Mouse (Mus musculus) testis, adult 2 months (tissue): ENCODE measurements at regions not wholly inside any gene's neighbourhood (a gene's known extent, or its start where the extent isn't known, plus 50 kb on each side); places are given as distances from the start of the nearest gene placed in this dataset.

Source experiments
- H3K27ac ChIP-seq: fragments of 200-500 bp; 2 replicates; pipeline ENCODE4 v1.5.1; 2012; ENCODE audit warnings: low read depth, low read length; ENCODE audit not compliant: control insufficient read depth, insufficient read depth
- H3K27me3 ChIP-seq: fragments of 200-500 bp; 2 replicates; pipeline ENCODE4 v1.6.1; 2012; ENCODE audit warnings: mild to moderate bottlenecking, low read length, moderate library complexity; ENCODE audit not compliant: control insufficient read depth, insufficient read depth
- H3K36me3 ChIP-seq: fragments of 200-500 bp; 2 replicates; pipeline ENCODE4 v1.6.1; 2012; ENCODE audit warnings: mild to moderate bottlenecking, low read length; ENCODE audit not compliant: control insufficient read depth, insufficient read depth
- H3K4me1 ChIP-seq: fragments of 200-500 bp; 2 replicates; pipeline ENCODE4 v1.6.1; 2012; ENCODE audit warnings: low read length; ENCODE audit not compliant: control insufficient read depth, insufficient read depth
- H3K4me3 ChIP-seq: fragments of 200-500 bp; 2 replicates; pipeline ENCODE4 v1.5.1; 2012; ENCODE audit warnings: low read depth, mild to moderate bottlenecking, low read length, moderate library complexity, mixed read lengths; ENCODE audit not compliant: control insufficient read depth
- CTCF ChIP-seq: fragments of 200-500 bp; IDR thresholded peaks from 2 replicates; pipeline ENCODE4 v1.5.1; 2012; ENCODE audit warnings: low read depth, mild to moderate bottlenecking, inconsistent platforms, low read length, moderate library complexity; ENCODE audit not compliant: control insufficient read depth, insufficient read depth, insufficient replicate concordance
- POLR2A ChIP-seq: fragments of 200-500 bp; IDR thresholded peaks from 2 replicates; pipeline ENCODE4 v1.6.1; 2012; ENCODE audit warnings: low read depth, mild to moderate bottlenecking, inconsistent platforms, low read length, moderate library complexity; ENCODE audit not compliant: control insufficient read depth

DNA sequence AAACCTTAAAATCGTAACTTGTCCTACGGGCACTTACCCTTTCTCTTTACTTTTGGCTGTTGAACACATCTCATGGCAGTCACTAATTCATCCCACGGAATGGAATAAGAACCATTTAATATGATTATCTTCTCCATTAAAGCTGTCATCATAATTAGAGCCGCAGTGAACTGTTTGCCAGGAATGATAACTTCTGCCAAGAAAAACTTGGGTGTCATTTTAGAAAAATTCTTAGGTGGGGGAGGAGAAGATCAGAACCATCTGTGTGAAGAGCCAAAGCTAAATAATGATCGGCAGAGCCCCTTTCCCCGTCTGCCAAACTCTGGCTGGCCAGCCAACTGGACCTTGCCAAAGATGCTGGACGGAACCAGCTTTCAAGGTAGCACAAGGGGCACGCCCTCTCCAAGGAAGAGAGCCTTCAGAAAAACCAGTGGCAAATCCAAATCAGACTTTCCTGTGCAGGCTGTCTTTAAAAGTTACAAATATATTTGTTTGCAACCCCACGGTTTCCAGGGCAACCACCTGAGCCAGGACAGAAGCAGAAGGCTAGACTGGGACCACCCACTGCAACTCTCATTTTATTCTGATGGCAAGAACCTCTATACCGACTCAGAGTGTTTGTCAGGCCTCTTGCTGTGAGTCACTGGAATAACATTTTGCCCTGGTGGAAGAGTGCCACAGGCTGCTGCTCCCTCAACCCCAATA lies 77.9 kb upstream of the Zfp280d start:
- Histone ChIP-seq H3K27me3 (no peaks in the 10 kb centered on the region), H3K36me3 (no peaks in the 10 kb centered on the region), H3K4me3 (no peak overlapping the region), H3K27ac (no peak overlapping the region), H3K4me1 (no peaks in the 10 kb centered on the region)
- TF ChIP-seq POLR2A, result no peak
- no peak for TF ChIP-seq CTCF

DNA sequence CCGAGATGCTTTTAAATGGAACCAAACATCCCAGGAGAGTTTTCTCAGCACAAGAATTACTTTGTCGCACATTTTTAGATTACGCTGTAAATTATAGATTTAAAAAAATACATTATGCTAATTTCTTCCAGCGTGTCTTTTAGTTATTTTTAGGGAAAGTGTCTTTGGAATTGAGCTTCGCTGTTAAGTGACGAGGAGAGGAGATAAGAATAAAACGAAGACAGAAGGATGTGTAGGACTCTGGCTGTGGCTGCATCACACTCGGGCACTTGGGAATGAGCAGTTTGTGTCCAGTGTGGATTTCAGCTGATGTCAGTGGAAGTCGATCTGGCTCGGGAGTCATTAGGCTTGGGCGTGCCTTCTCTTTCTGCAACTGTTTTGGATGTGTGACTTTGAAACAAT lies 77.3 kb upstream of the Zfp280d start:
- H3K27me3 ChIP-seq, result no peaks in the 10 kb centered on the region
- TF ChIP-seq CTCF (no peak), POLR2A (no peak)
- H3K27ac ChIP-seq, result no peak overlapping the region
- no peaks in the 10 kb centered on the region for H3K4me1 ChIP-seq
- H3K4me3 ChIP-seq, result no peak overlapping the region
- H3K36me3 ChIP-seq, result no peaks in the 10 kb centered on the region

DNA sequence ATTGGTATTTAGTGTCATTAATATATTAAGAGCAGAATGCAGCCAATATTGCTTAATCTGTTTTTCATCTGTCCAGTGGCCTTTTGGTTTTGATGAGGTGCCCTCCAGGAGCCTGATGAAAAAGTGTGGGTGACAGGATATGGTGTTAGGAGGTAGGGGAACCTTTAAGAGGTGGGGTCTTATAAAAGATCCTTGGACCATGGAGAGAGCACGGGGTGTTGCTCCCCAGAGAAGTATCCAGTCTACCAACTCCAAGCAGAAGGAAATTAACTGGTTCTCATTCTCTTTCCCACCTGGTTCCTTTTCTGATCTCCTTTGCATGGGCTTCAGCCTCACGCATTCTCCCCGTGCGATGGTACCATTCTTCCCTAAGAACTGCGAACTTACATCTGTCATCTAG lies 75.7 kb upstream of the Zfp280d start:
- H3K36me3 ChIP-seq, result no peaks in the 10 kb centered on the region
- TF ChIP-seq CTCF, result no peak
- no peak for TF ChIP-seq POLR2A
- H3K27me3 ChIP-seq, result no peaks in the 10 kb centered on the region
- H3K4me3 ChIP-seq, result no peak overlapping the region
- H3K27ac ChIP-seq, result no peak overlapping the region
- H3K4me1 ChIP-seq, result no peaks in the 10 kb centered on the region

DNA sequence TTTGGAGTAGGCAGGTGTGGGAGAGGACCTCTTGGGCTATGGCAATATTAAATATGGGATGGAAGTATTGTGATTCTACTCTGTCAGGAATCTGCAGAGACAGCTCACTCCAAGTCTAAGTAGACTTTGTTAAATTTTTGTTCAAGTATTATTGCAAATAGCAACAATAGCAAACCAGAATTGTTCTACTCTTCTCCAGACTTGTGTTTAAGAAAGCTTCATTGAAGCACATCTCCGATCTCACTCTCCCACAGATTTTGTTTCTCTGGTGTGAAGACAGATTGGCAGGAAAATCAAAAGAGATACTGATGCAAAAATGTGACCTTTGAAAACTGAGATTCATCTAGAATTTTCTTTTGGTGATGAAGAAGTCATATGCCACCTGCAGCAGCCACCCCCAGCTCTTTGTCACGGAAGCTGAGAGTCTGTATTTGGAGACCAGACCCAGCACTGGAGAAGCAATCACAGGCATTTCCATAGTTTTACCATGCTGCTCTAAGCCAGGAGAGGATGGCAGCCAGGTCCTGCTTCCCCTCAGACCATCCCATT lies 70.2 kb upstream of the Zfp280d start:
- Histone ChIP-seq H3K4me3 (no peak overlapping the region), H3K36me3 (no peaks in the 10 kb centered on the region), H3K27me3 (no peaks in the 10 kb centered on the region), H3K27ac (no peak overlapping the region), H3K4me1 (no peaks in the 10 kb centered on the region)
- TF ChIP-seq CTCF (no peak), POLR2A (no peak)

DNA sequence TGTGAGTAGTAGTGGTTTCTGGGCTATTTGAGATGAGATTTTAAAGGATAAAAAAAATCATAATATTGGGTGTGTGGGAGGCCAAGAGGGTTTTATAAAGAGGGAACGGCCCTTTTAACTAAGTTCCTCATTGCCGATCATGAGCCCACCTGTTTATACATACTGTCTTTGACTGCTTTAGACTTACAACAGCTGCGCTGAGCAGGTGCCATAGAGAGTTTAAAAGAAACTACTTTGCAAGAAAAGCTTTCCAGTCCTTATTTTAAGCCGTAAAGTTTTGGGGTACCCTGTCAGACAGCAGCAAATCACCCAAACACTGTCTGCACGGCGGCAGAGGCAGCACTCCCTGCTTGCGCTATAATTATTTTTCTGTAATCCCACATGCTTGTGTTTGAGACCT lies 68.8 kb upstream of the Zfp280d start:
- Histone ChIP-seq H3K36me3 (no peaks in the 10 kb centered on the region), H3K4me3 (no peak overlapping the region), H3K27me3 (no peaks in the 10 kb centered on the region), H3K4me1 (no peaks in the 10 kb centered on the region), H3K27ac (no peak overlapping the region)
- no peak for TF ChIP-seq POLR2A
- TF ChIP-seq CTCF, result no peak

DNA sequence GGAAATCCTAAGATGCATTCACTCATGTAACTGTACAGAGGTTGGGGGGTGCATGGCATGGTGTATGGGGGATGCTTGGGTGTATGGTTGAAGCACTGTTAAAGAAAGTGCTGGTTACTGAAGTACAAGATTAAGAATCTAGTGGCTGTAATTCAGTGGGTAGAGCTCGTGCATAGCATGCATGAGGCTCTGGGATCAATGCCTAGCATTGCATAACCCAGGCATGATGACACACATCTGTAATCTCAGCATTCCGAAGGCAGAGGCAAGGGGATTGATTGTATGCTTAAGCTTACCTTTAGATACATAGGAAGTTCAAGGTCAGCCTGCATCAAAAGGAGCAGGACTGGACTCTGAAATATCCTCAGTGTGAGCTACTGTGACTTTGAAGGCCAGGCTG lies 67.7 kb upstream of the Zfp280d start:
- no peaks in the 10 kb centered on the region for H3K36me3 ChIP-seq
- H3K4me1 ChIP-seq, result no peaks in the 10 kb centered on the region
- no peaks in the 10 kb centered on the region for H3K27me3 ChIP-seq
- H3K27ac ChIP-seq, result no peak overlapping the region
- TF ChIP-seq CTCF (no peak), POLR2A (no peak)
- no peak overlapping the region for H3K4me3 ChIP-seq

DNA sequence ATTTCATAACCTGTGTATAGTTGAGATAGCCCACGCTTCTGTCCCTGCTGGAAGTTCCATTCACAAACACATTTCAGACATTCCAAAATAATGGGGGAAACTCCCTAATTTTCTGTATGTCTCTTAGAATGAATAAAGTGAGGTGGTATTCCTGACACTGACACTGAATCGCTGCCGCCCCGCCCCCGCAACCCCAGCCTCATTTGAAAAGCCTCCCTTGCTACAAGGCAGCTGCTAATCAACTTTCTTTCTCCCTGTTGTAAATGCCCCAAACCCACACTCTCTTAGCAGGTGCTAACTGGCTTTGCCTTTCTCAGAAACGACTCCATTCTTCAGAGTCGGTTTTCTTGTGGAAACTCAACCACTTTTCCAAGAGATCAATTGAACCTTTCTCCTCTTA lies 66.4 kb upstream of the Zfp280d start:
- H3K4me1 ChIP-seq, result no peaks in the 10 kb centered on the region
- no peak for TF ChIP-seq CTCF
- no peak for TF ChIP-seq POLR2A
- no peaks in the 10 kb centered on the region for H3K27me3 ChIP-seq
- no peak overlapping the region for H3K4me3 ChIP-seq
- H3K27ac ChIP-seq, result no peak overlapping the region
- H3K36me3 ChIP-seq, result no peaks in the 10 kb centered on the region
